Mouse (Mus musculus) midbrain, embryonic 10.5 days (tissue): ENCODE data around the gene Calhm1. TPM values are rescaled to one million over a fixed set of nuclear protein-coding genes. Genes with fewer than 3 reads are reported as not detected.

Experiments
- DNase-seq: peaks from one replicate; pipeline ENCODE4 v3.0.0-alpha.2; 2017; ENCODE audit warnings: low spot score
- H3K27ac ChIP-seq: fragments of 300-500 bp; sonication (generic); replicated peaks from 2 replicates; pipeline ENCODE4 v1.5.1; 2016; ENCODE audit warnings: mild to moderate bottlenecking
- H3K27me3 ChIP-seq: fragments of 300-500 bp; sonication (generic); 2 replicates; pipeline ENCODE4 v1.6.1; 2016; ENCODE audit warnings: low read depth, mild to moderate bottlenecking; ENCODE audit not compliant: poor library complexity, severe bottlenecking
- H3K36me3 ChIP-seq: fragments of 300-500 bp; sonication (generic); 2 replicates; pipeline ENCODE4 v1.6.1; 2016; ENCODE audit warnings: mild to moderate bottlenecking, moderate library complexity
- H3K4me1 ChIP-seq: fragments of 300-500 bp; sonication (generic); 2 replicates; pipeline ENCODE4 v1.6.1; 2016
- H3K4me3 ChIP-seq: fragments of 300-500 bp; sonication (generic); 2 replicates; pipeline ENCODE4 v1.5.1; 2016; ENCODE audit warnings: mild to moderate bottlenecking, moderate library complexity
- H3K9me3 ChIP-seq: fragments of 300-500 bp; sonication (generic); replicated peaks from 2 replicates; pipeline ENCODE4 v1.6.1; 2016; ENCODE audit warnings: mild to moderate bottlenecking
- WGBS: fragments of 180-500 bp; shearing (Covaris S2); methylation state at CpG from one replicate; pipeline ENCODE4 v1.1.7; 2016; 5-methylcytosine and 5-hydroxymethylcytosine counted together
- polyA plus RNA-seq: library from polyadenylated mRNA; unstranded; fragments of >200 nt; fragmentation: Nextera tagmentation; extraction: Ambion mirVana; gene quantifications from 2 replicates; pipeline ENCODE4 v1.2.1, GENCODE M21; 2016

Gene Calhm1
- polyA plus RNA-seq, 1 experiment from 2014 or later: not detected

- no peaks in the 10 kb centered on the region for H3K36me3 ChIP-seq
- no peak overlapping the region for H3K27ac ChIP-seq
- no peak for DNase-seq
- peaks cover 40% of the 10 kb centered on the region for H3K27me3 ChIP-seq
- 55% methylated on average over 3 of the region's 3 CpGs for WGBS
- no peaks in the 10 kb centered on the region for H3K9me3 ChIP-seq
- H3K4me1 ChIP-seq: peaks cover 16% of the 10 kb centered on the region
- no peak overlapping the region for H3K4me3 ChIP-seq
Observed at GRCm38 (mm10) chr19:47174515-47174914, 30.5 kb upstream of the Calhm1 start.

GRCm38 (mm10) chr19:47168793-47169412 lies 24.8 kb upstream of the Calhm1 start:
- 28% methylated on average over 11 of the region's 11 CpGs for WGBS
- H3K27me3 ChIP-seq: no peaks in the 10 kb centered on the region
- peaks cover 27% of the 10 kb centered on the region for H3K4me1 ChIP-seq
- H3K27ac ChIP-seq: no peak overlapping the region
- DNase-seq: peak; percentile 85
- H3K36me3 ChIP-seq: no peaks in the 10 kb centered on the region
- no peak overlapping the region for H3K4me3 ChIP-seq
- H3K9me3 ChIP-seq: 0 out of 2 replicates have a peak, but pooled peaks cover 3% of the 10 kb centered on the region

- H3K27ac ChIP-seq: no peak overlapping the region
- H3K9me3 ChIP-seq: 0 out of 2 replicates have a peak, but pooled peaks cover 3% of the 10 kb centered on the region
- no peaks in the 10 kb centered on the region for H3K27me3 ChIP-seq
- H3K4me3 ChIP-seq: 0 out of 2 replicates have a peak overlapping the region, but pooled peaks have one; percentile 26
- DNase-seq: peak; percentile 43
- H3K4me1 ChIP-seq: peaks cover 28% of the 10 kb centered on the region
- 8% methylated on average over 13 of the region's 13 CpGs for WGBS
- H3K36me3 ChIP-seq: no peaks in the 10 kb centered on the region
Observed at GRCm38 (mm10) chr19:47168223-47168622, 24.2 kb upstream of the Calhm1 start.

GRCm38 (mm10) chr19:47167617-47168214 lies 23.7 kb upstream of the Calhm1 start:
- H3K36me3 ChIP-seq: no peaks in the 10 kb centered on the region
- H3K4me1 ChIP-seq: peaks cover 30% of the 10 kb centered on the region
- H3K9me3 ChIP-seq: 0 out of 2 replicates have a peak, but pooled peaks cover 3% of the 10 kb centered on the region
- 44% methylated on average over 7 of the region's 7 CpGs for WGBS
- DNase-seq: peak; percentile 22
- no peak overlapping the region for H3K4me3 ChIP-seq
- no peak overlapping the region for H3K27ac ChIP-seq
- no peaks in the 10 kb centered on the region for H3K27me3 ChIP-seq

GRCm38 (mm10) chr19:47166758-47167157 lies 22.7 kb upstream of the Calhm1 start:
- 0 out of 2 replicates have a peak, but pooled peaks cover 3% of the 10 kb centered on the region for H3K9me3 ChIP-seq
- peaks cover 30% of the 10 kb centered on the region for H3K4me1 ChIP-seq
- no peaks in the 10 kb centered on the region for H3K36me3 ChIP-seq
- H3K27ac ChIP-seq: peak overlapping the region; percentile 75
- no peaks in the 10 kb centered on the region for H3K27me3 ChIP-seq
- no peak overlapping the region for H3K4me3 ChIP-seq
- WGBS: 13% methylated on average over 3 of the region's 3 CpGs
- peak; percentile 68 for DNase-seq

- H3K27ac ChIP-seq: no peak overlapping the region
- H3K4me3 ChIP-seq: no peak overlapping the region
- WGBS: 95% methylated on average over 6 of the region's 6 CpGs
- 0 out of 2 replicates have a peak, but pooled peaks cover 3% of the 10 kb centered on the region for H3K9me3 ChIP-seq
- no peak for DNase-seq
- H3K36me3 ChIP-seq: no peaks in the 10 kb centered on the region
- H3K4me1 ChIP-seq: peaks cover 23% of the 10 kb centered on the region
- H3K27me3 ChIP-seq: no peaks in the 10 kb centered on the region
Observed at GRCm38 (mm10) chr19:47163176-47163744, 19.2 kb upstream of the Calhm1 start.

DNA sequence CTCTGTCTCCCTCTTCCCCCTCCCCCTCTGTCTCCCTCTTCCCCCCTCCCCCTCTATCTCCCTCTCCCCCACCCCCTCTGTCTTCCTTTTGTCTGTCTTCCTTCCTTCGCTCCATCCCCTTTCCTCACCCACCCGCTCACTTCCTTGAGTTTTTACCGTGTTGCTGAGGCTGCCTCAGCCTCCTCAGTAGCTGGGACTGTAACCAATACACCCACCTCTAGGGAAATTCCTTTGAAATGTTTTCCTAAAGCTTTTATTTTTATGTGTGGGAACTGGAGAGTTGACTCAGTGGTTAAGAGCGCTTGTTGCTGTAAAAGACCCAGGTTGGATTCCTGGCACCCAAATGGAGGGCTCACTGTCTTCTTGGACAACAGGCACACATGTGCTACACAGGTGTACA lies 17.6 kb upstream of the Calhm1 start:
- no peak overlapping the region for H3K27ac ChIP-seq
- no peaks in the 10 kb centered on the region for H3K36me3 ChIP-seq
- H3K9me3 ChIP-seq: 0 out of 2 replicates have a peak, but pooled peaks cover 3% of the 10 kb centered on the region
- H3K4me1 ChIP-seq: peaks cover 10% of the 10 kb centered on the region
- H3K4me3 ChIP-seq: no peak overlapping the region
- 70% methylated on average over 4 of the region's 4 CpGs for WGBS
- no peak for DNase-seq
- H3K27me3 ChIP-seq: no peaks in the 10 kb centered on the region

DNA sequence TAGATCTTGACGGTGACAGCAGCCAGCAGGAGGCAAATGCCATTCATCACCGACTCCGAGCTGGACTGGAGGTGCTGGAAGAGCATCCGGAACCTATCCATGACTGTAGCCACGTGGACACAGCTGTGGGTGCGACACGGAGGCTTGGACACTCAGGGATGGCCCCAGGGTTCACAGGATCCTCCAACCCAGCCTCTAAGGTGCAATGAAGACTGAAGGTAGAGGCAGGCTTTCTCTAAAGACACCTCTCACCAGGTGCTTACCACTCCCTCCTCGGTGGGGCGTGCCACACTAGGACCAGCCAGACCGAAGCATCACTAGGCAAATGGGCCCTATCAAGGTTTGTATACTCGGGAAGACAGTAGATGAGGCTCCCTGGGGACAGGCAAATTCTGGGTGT lies 13.6 kb upstream of the Calhm1 start, which contains the start of gene Calhm3:
Gene Calhm3 (minus strand): TSS at position 101 of the 400 bp plus-strand sequence.
- Histone ChIP-seq H3K36me3 (no peaks in the 10 kb centered on the region), H3K9me3 (no peaks in the 10 kb centered on the region), H3K27ac (no peak within 1 kb of the TSS), H3K4me3 (no peak within 1 kb of the TSS), H3K27me3 (peaks cover 6% of the 10 kb centered on the region), H3K4me1 (no peaks in the 10 kb centered on the region)
- WGBS: 87% methylated on average over 11 of the region's 11 CpGs
- DNase-seq: no peak

DNA sequence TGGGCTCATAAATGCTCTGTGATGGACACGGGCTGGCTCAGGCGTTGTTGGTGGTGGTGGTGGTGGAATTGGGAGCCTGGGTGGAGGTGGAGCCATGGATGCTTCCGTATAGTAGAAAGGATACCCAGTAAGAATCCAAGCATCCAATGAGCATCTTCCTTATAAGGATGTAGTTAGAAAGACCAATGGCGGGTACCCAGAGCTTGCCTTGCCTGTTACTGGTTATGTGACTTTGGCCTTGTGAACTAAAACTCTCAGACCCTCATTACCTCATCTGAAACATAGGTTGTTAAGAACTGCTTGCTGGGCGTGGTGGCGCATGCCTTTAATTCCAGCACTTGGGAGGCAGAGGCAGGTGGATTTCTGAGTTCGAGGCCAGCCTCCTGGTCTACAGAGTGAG lies 9.7 kb upstream of the Calhm1 start:
- no peaks in the 10 kb centered on the region for H3K9me3 ChIP-seq
- no peak overlapping the region for H3K27ac ChIP-seq
- no peaks in the 10 kb centered on the region for H3K36me3 ChIP-seq
- no peak for DNase-seq
- peaks cover 34% of the 10 kb centered on the region for H3K27me3 ChIP-seq
- H3K4me1 ChIP-seq: peaks cover 8% of the 10 kb centered on the region
- WGBS: 90% methylated on average over 7 of the region's 7 CpGs
- H3K4me3 ChIP-seq: no peak overlapping the region

GRCm38 (mm10) chr19:47152062-47152369 lies 8.0 kb upstream of the Calhm1 start:
- H3K9me3 ChIP-seq: no peaks in the 10 kb centered on the region
- H3K36me3 ChIP-seq: no peaks in the 10 kb centered on the region
- 70% methylated on average over 12 of the region's 12 CpGs for WGBS
- H3K27ac ChIP-seq: peak overlapping the region; percentile 59; the same call in 1 of the 2 replicates
- no peak for DNase-seq
- peaks cover 36% of the 10 kb centered on the region for H3K27me3 ChIP-seq
- H3K4me1 ChIP-seq: peaks cover 8% of the 10 kb centered on the region
- H3K4me3 ChIP-seq: peak overlapping the region; percentile 49

- Histone ChIP-seq H3K36me3 (no peaks in the 10 kb centered on the region), H3K4me1 (peaks cover 8% of the 10 kb centered on the region), H3K27ac (peak overlapping the region; percentile 59; the same call in 1 of the 2 replicates), H3K9me3 (no peaks in the 10 kb centered on the region), H3K27me3 (peaks cover 36% of the 10 kb centered on the region), H3K4me3 (peak overlapping the region; percentile 49)
- 27% methylated on average over 32 of the region's 32 CpGs for WGBS
- peak; percentile 35 for DNase-seq
Observed at GRCm38 (mm10) chr19:47151332-47152061, 7.4 kb upstream of the Calhm1 start.

GRCm38 (mm10) chr19:47149854-47150253 lies 5.8 kb upstream of the Calhm1 start:
- 62% methylated on average over 4 of the region's 4 CpGs for WGBS
- no peak overlapping the region for H3K4me3 ChIP-seq
- peaks cover 8% of the 10 kb centered on the region for H3K4me1 ChIP-seq
- peaks cover 36% of the 10 kb centered on the region for H3K27me3 ChIP-seq
- H3K27ac ChIP-seq: no peak overlapping the region
- H3K36me3 ChIP-seq: no peaks in the 10 kb centered on the region
- no peaks in the 10 kb centered on the region for H3K9me3 ChIP-seq
- DNase-seq: no peak
